Mouse (Mus musculus): Measurements from ENCODE around the gene Lhx2.

DNA sequence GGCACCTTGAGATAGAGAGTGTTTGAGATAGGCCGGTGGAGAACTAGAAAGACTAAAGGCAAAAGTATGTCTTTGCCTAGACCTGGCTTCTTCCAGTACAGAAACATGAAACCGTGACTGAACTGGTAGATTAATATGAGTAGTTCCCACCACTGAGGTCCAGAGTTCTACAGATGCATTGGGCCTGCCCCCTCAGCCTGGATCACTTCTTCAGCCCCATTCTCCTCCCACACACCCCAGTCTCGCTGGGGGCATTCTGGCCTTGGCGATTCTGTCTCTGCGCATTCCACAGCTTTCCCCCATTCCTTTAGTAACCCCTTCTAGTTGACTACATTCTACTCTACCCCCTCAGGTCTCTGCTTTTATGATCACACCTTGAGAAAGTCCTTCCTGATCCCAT lies 1.4 kb upstream of the Lhx2 start:
- no peak for TF ChIP-seq POLR2A (IDR thresholded peaks at IDR 0.05; ENCODE audit: borderline replicate concordance, control insufficient read depth, low read depth, low read length)
- no peak for TF ChIP-seq CTCF (IDR thresholded peaks at IDR 0.05; ENCODE audit: control insufficient read depth, insufficient read depth, low read length)
